Mouse (Mus musculus): Measurements from ENCODE around the gene Reck.

DNA sequence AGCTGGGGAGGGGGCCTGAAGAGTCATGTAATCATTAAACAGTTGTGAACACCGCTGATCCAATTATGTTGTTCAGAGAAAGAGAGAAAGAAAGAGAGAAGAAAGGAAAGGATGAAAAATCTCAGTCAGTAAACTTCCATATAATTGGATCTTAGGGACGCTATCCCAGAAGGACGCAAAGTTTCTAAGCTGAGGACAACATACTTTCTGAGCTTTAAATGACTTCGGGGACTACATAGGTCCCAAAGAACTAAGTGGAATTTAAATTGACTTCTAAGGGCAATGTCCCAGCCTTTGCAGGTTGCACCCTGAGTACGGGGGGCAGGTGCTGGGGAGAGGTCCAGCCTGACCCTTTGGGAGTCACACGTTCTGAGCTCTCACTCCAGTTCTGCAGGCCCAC, 24.1 kb upstream of the Reck start, which contains the start of gene Olfr155:
- TF ChIP-seq CTCF (IDR thresholded peaks at IDR 0.05; ENCODE audit: low read depth, low read length) (no peak), POLR2A (IDR thresholded peaks at IDR 0.05; ENCODE audit: borderline replicate concordance, low read depth, low read length) (no peak)

All from bone marrow macrophage, adult 2 months (primary cell).